Mouse (Mus musculus): ENCODE measurements around the gene Tppp2.

Tppp2 gene

DNA sequence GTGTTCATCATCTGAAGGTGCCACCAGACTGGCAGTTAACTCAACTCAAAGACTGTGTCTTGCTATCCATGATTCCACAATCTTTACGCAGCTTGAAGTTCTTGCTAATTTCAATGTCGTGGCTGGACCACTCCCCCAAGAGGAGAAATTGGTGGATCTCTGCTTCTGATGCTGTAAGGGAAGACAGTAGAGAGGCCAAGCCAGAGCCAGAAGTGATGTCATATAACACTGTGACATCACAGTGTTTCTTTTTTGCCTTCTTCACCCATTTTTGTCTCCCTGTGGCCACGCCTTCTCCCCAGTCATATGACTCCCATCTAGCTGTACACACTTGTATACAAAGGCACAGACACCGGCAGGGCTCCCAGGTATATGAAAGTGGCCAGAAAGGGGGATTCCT lies at the start of gene Tppp2:
Tppp2 (plus strand) TSS at position 301 of the 400 bp plus-strand sequence.
- DNase-seq, result no peak

DNA sequence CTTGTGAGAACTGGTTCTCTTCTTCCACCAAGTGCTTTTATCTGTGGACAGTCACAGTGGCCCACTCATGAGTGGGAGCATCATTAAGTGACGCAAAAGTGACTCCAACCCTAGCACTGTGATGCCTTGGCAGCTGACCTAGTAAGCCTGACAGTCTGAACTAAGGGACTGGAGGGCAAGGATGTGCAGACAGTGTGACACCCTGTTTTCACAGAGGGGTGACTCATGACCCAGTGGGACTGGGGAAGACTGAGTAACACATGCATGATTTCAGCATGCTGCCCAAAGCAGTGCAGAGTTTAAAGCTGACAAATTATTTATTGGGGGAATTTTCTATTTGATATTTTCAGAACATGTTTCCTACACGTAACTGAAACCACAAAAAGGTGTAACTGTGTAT lies 47.5 kb upstream of the Tppp2 start:
- DNase-seq, result no peak

DNA sequence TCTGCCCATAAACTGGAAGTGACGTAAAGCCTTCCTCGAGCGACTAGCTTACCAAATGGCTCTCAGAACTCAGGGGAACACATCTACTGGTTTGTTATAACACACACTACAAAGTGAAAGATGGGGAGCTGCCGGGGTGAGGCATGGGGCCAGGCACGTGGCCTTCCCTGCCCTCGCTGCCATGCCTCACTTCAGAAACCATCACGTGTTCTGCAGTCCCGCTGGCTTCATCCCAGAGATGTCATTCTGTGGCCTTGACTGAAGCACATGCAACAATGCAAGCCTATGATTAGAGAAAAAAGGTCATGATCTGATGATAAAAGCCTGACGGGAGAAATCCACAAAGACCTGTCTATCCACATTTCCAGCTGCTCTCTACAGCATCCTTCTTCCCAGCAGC lies 46.5 kb upstream of the Tppp2 start:
- DNase-seq, result no peak

DNA sequence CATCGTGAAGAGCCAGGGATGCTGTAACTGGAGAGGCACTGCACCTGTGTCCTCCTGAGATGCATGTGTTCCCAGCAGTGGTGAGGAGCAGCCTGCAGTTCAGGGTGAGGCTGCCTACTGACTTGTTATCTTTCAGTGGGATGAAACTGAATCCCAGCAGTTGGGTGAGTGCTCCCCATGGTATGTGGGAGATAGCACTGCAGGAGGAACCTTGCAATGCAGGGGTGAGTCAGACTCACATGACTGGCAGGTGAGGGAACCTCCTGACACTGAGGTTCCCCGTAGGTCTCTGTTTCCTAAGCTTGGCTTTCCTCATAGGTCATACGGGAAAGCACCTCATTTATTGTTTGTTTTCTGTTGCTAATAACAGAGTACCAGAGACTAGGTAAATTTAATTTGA lies 40.7 kb upstream of the Tppp2 start:
- DNase-seq, result no peak

DNA sequence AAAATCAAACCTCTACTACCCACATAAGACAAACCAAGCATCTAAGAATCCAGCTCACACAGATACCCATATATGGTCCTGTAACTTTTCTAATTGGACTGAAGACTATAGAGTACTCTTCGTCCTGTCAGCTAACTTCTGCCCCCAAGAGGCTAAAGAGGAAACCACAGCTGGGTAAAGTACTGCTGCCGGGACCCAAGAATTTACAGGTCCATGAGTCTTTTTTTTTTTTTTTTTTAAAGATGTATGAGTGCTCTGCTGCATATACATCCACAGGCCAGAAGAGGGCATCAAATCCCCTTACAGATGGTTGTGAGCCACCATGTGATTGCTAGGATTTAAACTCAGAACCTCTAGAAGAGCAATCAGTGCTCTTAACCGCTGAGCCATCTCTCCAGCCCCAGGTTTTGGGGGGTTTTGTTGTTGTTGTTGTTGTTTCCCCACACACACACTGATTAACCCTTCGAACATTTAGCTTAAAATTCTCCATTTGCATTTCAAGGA lies 34.6 kb upstream of the Tppp2 start:
- DNase-seq, result peak; percentile 81

DNA sequence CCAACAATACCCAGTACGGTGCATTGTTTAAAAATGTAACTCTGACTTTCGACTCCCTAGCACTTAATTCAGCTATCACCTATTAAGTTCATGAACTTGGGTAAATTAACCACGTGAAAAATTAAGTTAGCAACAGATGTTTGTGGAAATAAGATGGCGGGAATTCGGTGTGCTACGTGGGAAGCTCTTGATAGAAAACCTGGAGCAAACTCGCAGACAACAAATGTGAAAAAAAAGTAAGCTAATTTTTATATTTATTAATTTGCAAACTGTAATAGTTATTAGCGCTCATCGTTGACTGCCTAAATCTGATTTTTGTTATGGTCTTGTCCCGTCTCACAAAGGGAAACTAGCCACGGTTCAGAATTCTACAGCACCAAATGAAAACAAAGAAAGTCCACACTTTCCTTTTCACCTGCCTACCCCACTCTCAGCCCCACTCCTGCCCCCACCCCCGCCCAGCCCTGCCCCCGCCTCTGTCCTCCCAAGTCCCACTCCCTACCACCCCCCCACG lies 34.1 kb upstream of the Tppp2 start:
- DNase-seq, result no peak

DNA sequence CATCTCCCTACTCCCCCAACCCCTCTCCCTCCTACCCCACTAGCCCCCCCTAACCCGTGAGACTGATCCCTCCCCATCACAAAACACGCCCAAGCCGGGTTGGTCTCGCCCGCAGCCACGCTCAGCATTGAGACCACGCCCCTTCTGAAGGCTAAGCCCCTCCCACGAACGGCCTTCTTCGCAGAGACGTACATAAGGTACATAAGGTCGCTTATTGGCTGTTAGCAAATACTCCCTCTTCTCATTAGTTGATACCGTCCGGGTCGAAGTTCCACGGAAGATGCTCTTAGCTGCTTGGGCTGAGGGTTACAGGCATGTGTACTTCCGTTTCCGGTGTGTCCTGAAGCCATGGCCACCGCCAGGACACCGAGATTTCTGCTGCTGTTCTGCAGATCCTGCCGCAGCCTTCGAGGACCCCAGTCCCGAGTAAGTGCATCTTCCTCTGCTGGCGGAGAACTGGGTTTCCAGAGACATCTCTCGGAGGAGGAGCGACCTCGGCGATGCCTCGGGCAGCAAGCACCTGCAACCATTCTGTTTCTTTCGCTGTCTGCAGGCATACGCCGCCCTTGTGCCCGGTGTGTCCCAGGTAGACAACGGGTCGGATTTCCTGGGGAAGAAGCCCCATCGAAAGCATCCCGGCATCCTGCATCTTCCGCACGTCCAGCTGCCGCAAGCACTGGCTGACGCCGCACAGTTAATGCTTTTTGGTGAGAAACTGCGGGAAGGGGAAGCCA lies 33.5 kb upstream of the Tppp2 start, which contains the start of gene Mettl17:
Mettl17 (plus strand) TSS at position 245 of the 734 bp plus-strand sequence.
- DNase-seq, result peak; percentile 95

DNA sequence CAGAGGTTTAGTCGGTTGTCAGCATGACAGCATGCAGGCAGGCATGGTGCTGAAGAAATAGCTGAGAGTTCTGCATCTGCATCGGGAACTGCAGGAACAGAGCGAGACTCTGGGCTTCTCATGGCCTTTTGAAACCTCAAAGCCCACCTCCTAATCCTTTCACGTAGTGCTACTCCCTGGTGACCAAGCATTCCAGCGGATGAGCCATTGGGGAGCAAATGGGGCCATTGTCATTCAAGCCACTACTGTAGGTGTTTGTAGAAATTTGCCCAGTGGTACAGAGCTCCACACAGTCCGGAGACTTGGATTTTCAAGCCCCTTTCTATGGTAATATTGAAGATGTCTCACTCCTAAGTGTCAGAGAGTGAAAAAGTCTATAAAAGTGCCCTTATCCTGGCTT lies 32.2 kb upstream of the Tppp2 start:
- no peak for DNase-seq

DNA sequence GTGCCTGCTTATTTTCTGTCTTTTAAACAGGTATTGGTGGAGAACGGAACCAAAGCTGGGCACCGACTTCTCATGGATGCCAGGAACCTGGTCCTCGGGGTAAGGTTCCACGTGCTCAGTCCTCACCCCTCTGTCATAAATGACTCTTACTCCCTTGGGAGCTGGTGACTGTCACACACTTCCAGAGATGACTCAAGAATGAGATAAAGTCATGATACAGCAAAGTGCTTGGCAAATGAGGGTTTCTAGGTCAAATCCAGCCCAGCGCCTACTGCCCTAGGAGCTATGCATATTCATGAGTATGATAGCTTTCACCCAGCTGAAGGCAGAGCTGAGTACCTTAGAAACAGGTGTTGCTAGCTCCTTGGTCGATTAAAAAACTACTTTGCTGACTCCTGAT lies 28.4 kb upstream of the Tppp2 start:
- DNase-seq, result no peak

DNA sequence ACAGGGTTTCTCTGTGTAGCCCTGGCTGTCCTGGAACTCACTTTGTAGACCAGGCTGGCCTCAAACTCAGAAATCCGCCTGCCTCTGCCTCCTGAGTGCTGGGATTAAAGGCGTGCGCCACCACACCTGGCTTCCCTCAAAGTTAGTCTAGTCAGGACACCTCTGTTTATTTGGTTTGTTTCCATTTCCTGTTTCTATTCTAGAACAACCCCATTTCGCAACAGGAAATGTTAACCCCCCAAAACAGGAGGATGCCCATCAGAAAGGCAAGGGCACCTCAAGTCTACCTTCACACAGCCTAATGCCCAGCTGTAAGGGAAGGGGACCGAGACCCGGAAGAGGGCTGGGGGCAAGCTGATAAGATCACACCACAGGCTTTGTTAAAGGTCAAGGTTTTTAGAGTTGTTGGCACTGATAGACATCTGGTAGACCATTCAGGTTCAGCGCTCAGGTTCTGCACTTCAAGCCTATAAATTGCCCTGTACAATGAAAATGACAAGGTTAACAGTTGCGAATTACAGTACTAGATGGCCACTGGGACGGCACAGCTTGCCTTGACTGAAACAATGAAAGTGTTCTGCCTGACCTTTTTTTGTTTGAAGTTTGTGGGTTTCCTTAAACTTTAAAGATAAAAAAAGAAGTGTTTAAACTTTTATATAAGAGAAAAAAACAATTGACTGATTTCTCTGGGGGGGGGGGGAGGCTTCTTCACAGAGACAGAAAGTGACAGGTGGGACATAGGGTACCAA lies 25.9 kb upstream of the Tppp2 start, which contains the start of gene Slc39a2:
Slc39a2 (plus strand) TSS at position 699 of the 749 bp plus-strand sequence.
- DNase-seq, result no peak

DNA sequence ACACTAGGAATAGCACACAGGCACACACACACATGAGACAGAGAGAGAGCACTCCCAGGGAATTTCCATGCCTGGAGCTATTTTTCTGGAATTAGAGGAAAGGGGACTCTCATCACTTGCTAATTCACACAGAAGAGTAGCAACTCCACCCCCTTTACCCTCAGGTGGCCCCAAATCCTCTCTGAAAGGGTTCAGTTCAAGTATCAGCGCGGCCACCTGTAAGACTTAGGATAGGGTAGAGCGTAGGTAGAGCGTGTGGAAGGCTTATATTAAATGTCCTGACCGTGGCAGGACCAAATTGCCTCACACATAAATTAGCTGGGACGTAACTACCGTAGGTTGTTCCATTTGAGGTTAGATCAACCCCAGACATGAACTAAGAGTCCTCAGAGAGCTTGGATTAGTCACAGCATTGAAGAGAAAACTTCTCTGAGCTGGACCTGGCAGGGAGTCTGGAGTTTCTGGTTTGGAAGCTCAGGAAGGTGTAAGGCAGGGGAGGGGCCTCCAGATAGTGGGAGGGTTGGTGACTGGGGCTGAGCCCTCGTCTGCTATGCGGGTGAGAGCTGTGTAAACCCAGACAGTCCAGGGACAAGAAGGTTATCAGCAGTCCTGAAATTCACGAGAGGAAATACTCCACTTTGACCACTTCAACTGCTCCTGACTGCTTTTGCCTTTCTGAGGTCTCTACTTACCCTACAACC lies 25.0 kb upstream of the Tppp2 start:
- peak; percentile 40 for DNase-seq

DNA sequence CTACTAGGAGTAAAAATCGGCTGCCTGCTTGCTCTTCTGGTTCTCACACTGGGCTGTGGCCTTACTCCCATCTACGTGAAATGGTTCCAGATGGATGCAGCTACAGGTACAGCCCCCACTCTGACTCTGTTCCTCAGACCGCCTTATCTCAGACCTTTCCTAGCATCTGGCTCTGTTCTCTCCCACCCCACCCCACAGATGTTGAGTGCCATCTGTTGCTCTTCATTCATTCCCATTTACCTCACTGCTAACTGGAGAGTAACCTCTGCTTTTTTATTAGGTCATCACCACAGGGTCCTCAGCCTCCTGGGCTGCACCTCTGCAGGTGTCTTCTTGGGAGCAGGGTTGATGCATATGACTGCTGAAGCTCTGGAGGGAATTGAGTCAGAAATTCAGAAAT lies 24.4 kb upstream of the Tppp2 start:
- no peak for DNase-seq

DNA sequence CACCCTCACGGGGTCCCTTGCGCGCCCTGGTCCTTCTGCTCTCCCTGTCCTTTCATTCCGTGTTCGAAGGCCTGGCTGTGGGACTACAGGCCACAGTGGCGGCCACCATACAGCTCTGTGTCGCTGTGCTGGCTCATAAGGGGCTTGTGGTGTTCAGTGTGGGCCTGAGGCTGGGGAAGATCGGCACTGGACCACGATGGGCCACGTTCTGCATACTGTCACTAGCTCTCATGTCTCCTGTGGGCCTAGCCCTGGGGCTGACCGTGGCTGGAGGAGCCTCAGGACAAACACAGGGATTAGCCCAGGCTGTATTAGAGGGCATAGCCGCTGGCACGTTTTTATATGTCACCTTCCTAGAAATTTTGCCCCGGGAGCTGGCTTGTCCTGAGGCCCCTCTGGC lies 23.2 kb upstream of the Tppp2 start:
- no peak for DNase-seq

DNA sequence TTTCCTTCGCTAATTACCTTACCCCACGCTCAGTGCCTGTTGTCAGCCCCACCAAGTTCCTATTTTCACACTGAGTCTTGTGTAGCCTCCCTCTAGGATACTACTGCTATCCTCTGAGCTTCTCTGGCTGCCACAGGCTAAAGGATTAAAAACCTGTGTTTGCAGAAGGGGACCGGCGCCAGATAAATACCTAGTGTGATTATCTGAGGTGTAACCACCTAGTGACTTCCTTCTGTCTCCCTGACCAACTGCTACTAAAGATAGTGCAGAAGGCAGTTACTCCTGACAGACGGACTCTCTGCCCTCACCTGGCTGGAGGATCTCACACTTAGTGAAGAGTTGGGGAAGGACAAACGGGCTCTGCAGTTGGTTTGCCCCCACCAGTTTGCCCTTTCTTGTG lies 22.2 kb upstream of the Tppp2 start:
- DNase-seq, result no peak

DNA sequence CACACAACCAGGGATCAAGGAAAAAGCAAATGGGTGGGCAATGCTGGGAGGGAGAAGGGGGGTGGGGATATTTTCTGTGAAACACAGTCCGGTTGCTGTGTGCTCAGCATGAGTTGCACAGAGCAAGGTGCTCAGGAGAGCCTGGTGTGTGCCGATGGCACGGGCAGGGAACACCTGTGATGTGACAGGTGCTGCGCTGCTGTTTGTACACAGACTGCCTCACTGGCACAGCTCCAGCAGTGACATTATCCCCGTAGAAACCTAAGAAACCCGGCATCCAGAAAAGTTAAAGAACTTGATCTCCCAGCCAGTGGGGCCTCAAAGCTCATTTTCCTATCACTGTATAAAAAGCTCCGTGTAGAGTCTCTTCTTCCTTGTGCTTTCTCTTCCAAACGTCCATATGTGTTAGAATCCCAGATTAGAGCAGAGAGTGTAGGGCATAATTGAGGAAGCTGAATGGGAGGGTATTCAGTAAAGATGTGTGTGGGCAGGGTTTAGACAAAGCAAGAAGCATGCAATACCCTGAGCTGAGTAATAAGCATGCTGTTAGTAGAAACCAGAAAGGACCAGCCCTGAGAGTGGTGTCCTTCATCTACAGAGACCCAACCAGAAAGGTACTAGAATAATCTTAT lies 21.6 kb upstream of the Tppp2 start:
- no peak for DNase-seq

DNA sequence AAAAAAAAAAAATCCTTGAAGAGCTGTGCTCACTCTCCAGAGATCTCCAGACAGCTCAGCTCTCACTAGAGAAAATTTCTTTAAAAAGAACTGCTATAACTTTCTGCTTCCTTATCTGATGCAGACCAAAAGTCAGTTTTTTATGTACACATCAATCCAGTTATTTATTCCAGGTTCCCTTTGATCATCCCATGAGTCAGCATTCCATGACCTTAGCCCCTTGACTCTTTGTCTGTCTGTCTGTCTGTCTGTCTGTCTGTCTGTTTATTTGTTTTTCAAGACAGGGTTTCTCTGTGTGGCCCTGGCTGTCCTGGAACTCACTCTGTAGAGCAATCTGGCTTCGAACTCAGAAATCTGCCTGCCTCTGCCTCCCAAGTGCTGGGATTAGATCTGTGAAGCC lies 18.9 kb upstream of the Tppp2 start:
- no peak for DNase-seq

DNA sequence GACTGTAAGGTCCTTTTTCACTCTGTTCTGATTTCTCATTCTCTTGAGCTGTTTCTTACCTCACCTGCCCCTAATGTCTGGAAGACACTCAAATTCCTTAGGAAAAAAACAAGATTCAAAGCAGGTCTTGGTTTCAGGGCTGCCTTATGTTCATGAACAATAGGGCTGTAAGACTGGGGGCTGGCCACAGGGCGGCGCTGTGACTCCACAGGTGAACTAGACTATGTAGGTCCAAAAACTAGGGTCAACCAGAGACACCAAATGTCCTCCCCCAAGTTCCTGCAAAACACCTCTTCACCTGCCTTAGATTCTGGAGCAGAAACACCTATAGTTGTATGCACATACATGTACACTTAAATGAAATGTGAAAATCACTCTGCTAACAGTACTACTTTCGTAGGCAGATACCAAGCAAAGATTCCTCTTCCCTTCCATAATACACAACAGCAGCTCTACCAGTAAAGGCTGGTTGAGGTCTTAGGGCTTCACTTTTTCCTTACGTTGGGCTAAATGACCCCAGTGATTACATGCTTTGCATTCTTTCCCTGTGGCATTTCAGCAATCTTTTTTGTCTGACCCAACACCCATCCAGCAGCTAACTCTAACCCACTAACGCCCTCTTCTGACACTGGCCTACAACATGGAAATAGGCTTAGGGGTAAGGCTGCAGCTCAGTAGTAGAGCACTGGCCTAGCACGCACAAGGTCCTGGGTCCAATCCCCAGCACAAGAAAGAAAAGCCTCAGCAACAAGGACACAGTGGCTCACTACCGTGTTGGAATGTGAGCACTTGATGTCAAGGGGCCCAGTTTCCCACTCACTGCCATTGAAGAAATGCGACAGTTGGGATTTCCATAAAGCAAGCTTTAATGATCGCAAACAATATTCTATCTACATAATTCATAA lies 15.2 kb upstream of the Tppp2 start:
- peak; percentile 88 for DNase-seq

DNA sequence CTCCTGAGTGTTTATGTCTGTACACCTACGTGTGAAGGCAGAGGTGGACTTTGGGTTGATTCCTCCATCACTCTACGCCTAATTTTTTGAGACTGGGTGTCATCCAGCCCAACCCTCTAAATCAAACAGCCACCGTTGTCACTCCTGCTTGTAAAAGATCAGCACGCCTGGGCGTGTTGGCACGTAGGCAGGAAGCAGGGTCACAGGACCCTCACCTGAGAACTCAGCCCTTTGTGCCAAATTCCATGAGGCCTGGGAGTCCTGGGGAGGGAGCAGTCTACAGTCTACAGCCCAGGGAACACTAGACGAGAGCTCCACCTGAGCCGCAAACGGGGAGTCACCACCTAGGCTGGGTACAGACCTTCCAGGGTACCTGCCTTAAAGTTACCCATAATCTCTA lies 14.4 kb upstream of the Tppp2 start:
- no peak for DNase-seq

DNA sequence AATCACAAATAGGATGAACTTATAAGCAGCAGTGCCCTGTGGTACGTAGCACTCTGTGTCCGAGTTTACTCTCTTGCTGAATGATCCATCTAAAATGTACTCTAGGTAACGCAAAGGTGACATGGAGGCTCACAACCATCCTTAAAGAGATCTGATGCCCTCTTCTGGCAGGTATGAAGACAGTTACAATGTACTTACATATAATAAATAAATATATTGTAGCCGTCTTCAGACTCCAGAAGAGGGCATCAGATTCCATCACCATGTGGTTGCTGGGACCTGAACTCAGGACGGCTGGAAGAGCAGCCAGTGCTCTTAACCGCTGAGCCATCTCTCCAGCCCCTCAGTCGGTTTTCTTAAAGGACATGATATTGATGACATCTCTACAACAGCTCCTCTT lies 13.5 kb upstream of the Tppp2 start:
- no peak for DNase-seq

DNA sequence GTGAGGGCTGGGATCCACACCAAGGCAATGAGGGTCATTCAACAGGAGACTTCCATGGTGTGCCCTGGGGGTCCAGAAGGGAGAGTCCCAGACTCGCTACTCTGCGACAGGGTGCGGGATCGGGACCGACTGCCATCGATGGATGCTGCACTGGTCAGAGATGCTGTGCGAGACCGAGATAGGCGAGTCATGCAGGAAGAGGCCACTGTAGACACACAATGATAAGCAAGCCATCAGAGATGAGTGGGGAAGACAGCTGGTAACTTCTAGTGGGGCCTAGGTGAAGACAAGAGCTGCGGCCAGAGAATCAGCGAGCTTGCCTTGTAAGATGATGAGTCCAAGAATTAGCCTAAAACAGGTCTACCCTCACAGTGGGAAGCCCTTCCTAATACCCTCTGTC lies 12.1 kb upstream of the Tppp2 start:
- no peak for DNase-seq

DNA sequence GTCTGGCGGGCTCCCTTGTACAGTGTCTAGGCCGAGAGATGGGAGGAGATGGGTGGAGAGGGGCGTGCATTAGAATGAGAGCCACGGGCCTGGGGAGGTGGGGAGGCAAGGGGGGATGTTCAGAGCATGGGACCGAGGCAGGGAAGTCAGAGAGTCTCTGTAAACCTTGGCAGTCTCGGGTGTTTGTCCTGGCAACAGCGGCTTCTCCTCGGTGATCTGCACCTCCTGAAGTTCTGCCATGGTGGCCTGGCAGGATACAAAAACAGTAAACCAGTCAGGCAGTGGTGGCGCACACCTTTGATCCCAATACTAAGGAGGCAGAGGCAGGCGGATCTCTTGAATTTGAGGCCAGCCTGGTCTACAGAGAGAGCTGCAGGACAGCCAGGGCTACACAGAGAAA lies 6.9 kb upstream of the Tppp2 start:
- DNase-seq, result no peak
